Mouse (Mus musculus): ENCODE measurements around the gene Mrpl47.
"Not testable (repeated sequence)": the region's sequence is repeated elsewhere in the genome, so short reads cannot be mapped to it uniquely, and the experiment has no call there.

Gene Mrpl47

GRCm38 (mm10) chr3:32737172-32737655 lies at the start of gene Mrpl47:
Mrpl47 (minus strand) TSS chr3:32737605.
- DNase-seq: no peak

GRCm38 (mm10) chr3:32770781-32771180 lies 33.4 kb upstream of the Mrpl47 start:
- no peak for DNase-seq

GRCm38 (mm10) chr3:32763902-32764301 lies 26.5 kb upstream of the Mrpl47 start:
- DNase-seq: no peak

GRCm38 (mm10) chr3:32762962-32763361 lies 25.6 kb upstream of the Mrpl47 start:
- DNase-seq: no peak

GRCm38 (mm10) chr3:32759212-32759611 lies 21.8 kb upstream of the Mrpl47 start:
- no peak for DNase-seq

GRCm38 (mm10) chr3:32754384-32754915 lies 17.0 kb upstream of the Mrpl47 start:
- DNase-seq: no peak

- DNase-seq: no peak
These were observed 12.6 kb upstream of the Mrpl47 start for GRCm38 (mm10) chr3:32749820-32750579.

GRCm38 (mm10) chr3:32748384-32748783 lies 11.0 kb upstream of the Mrpl47 start:
- no peak for DNase-seq

- not testable (repeated sequence) for DNase-seq
These were observed 8.0 kb upstream of the Mrpl47 start for GRCm38 (mm10) chr3:32745426-32745825.

- no peak for DNase-seq
These were observed 7.6 kb upstream of the Mrpl47 start for GRCm38 (mm10) chr3:32745001-32745400.

GRCm38 (mm10) chr3:32742276-32742780 lies 4.9 kb upstream of the Mrpl47 start:
- DNase-seq: no peak

- no peak for DNase-seq
These were observed 1.1 kb upstream of the Mrpl47 start for GRCm38 (mm10) chr3:32738549-32738948.

- DNase-seq: peak; percentile 99
These were observed 897 bp downstream of the Mrpl47 start, which contains the start of gene Ndufb5 for GRCm38 (mm10) chr3:32736244-32737171. Ndufb5 (plus strand) TSS chr3:32736990.

GRCm38 (mm10) chr3:32727861-32728260 lies 9.5 kb downstream of the Mrpl47 start:
- DNase-seq: no peak

- DNase-seq: no peak
These were observed 11.5 kb downstream of the Mrpl47 start for GRCm38 (mm10) chr3:32725951-32726350.

- no peak for DNase-seq
These were observed 13.2 kb downstream of the Mrpl47 start for GRCm38 (mm10) chr3:32724191-32724590.

- DNase-seq: peak; percentile 85
These were observed 19.1 kb downstream of the Mrpl47 start for GRCm38 (mm10) chr3:32718271-32718670.

- DNase-seq: not testable (repeated sequence)
These were observed 20.0 kb downstream of the Mrpl47 start for GRCm38 (mm10) chr3:32717403-32717802.

- DNase-seq: no peak
These were observed 23.7 kb downstream of the Mrpl47 start for GRCm38 (mm10) chr3:32713711-32714110.

GRCm38 (mm10) chr3:32709388-32709787 lies 28.0 kb downstream of the Mrpl47 start:
- no peak for DNase-seq

GRCm38 (mm10) chr3:32708368-32709231 lies 28.8 kb downstream of the Mrpl47 start:
- DNase-seq: peak; percentile 99

GRCm38 (mm10) chr3:32708052-32708367 lies 29.4 kb downstream of the Mrpl47 start:
- no peak for DNase-seq

All from lung, postnatal 36 days (tissue).